Mouse (Mus musculus) Muller cell, postnatal 12 days (primary cell): ENCODE results near the gene Timm44.
A peak's percentile ranks its signal among the peaks of the same experiment; 100 is the strongest.
"Not testable (repeated sequence)": the region's sequence is repeated elsewhere in the genome, so short reads cannot be mapped to it uniquely, and the experiment has no call there.

ENCODE experiments used
- DNase-seq: peaks from one replicate; pipeline ENCODE4 v3.0.0-alpha.2; 2015; ENCODE audit errors: inconsistent ontology term

Gene Timm44

DNA sequence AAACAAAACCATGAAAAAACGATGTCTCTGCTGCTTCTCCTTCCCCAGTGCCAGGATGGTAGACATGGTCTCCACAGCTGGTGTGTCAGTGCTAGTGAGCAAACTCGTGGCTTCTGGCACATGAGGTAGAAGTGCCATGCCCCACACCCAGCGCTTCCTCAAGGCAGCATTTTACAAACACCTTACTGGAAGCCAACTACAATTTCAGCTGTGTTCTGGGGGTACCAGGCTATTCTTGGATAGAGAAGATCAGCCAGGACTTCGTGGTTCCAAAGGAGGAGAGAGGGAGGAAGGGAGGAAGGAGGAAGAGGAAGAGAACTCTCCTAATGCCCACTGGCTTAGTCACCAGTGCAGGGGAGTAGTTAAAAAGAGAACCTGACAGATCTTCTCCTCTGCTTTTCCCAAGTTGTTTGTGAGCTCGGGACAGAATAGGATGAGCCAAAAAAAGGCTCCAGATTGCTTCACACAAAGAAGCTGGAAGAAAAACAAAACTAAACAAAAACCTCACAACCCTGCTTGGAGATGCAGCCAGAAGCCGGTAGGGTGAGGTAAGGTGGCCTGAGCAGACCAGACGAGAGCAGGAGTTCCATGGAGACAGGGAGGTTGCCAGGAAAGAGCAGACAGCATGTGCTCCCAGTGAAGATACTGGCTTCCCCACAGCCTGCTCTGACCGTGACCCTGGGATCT, 12.5 kb downstream of the Timm44 start:
- no peak for DNase-seq

- DNase-seq: no peak
Measured at GRCm38 (mm10) chr8:4259805-4260170, 15.9 kb downstream of the Timm44 start.

DNA sequence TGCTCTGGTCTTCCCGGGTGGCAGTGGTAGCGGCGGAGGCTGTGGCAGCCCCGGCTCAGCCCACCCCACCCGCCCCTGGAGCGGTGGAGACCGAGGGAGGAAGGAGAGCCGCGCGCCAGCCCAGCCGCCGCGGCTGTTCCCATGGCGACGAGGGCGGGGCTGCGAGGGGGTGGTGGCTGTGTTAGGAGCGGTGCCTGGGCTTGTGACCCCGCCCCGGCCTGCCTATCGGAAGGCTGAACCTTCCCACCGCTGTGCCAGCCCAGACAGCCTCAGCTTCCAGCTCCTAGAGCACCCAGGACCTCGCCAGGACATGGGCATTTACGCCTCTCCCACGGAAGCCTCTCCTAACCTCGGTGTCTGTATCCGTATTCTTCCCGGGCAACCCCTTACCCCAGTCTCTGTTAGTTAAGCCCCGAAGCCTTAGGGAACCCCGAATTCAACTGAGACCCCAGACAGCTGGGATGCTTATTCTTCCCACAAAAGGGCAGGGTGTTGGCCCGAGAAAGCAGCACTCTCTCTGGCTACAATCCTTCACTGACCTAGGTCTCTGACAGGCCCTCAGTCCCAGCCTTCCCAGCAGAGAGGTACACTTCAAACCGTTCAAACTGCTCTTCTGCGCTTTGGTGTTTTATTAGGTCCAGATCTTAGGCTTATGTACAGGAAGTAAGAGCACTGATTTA, 16.4 kb downstream of the Timm44 start, which contains the start of gene Ctxn1:
Ctxn1 (minus strand) TSS at position 150 of the 680 bp plus-strand sequence.
- DNase-seq: peak; percentile 98

DNA sequence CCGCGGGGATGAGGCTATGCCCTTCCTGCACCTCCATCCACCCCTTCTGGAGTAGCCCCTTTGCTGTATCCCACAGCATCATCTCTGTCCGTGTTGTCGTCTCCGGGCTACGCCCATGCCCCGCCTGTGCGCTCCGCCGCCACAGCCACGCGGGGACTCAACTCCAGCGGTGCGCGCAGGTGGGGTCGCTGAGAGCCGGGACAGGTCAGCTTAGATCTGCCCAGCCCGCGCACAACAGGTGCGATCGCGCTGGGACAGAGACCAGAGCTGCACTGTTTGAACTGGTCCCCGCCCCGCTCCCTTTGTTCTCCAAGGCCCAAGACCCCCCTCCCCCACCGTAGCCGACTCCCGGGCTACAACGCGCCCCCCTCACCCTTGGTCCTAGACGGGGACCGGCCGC, 17.0 kb downstream of the Timm44 start:
- DNase-seq: no peak

- DNase-seq: peak; percentile 76
Measured at GRCm38 (mm10) chr8:4258233-4258632, 17.5 kb downstream of the Timm44 start.

DNA sequence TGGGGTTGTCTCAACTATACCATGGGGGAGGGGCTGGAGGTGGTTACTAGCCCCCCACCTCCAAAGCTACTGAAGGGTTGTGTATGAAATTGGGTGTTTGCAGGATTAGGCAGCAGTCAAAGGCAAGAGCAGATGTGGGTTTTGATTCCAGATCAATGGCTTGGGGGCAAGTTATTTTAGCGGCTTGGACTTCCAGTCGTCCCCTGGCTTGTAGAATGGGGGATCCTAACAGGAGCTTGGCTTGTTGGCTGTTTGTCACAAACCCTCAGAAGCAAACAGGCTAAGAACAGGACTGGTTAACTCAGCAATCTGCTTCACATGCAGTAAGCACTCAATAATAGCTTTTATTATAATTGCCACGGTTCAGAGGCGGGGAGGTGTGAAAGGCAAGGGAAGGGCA, 18.4 kb downstream of the Timm44 start:
- no peak for DNase-seq

- DNase-seq: no peak
Measured at GRCm38 (mm10) chr8:4256911-4257310, 18.8 kb downstream of the Timm44 start.

GRCm38 (mm10) chr8:4255471-4255870, 20.2 kb downstream of the Timm44 start:
- not testable (repeated sequence) for DNase-seq

GRCm38 (mm10) chr8:4254001-4254400, 21.7 kb downstream of the Timm44 start:
- DNase-seq: peak; percentile 79

DNA sequence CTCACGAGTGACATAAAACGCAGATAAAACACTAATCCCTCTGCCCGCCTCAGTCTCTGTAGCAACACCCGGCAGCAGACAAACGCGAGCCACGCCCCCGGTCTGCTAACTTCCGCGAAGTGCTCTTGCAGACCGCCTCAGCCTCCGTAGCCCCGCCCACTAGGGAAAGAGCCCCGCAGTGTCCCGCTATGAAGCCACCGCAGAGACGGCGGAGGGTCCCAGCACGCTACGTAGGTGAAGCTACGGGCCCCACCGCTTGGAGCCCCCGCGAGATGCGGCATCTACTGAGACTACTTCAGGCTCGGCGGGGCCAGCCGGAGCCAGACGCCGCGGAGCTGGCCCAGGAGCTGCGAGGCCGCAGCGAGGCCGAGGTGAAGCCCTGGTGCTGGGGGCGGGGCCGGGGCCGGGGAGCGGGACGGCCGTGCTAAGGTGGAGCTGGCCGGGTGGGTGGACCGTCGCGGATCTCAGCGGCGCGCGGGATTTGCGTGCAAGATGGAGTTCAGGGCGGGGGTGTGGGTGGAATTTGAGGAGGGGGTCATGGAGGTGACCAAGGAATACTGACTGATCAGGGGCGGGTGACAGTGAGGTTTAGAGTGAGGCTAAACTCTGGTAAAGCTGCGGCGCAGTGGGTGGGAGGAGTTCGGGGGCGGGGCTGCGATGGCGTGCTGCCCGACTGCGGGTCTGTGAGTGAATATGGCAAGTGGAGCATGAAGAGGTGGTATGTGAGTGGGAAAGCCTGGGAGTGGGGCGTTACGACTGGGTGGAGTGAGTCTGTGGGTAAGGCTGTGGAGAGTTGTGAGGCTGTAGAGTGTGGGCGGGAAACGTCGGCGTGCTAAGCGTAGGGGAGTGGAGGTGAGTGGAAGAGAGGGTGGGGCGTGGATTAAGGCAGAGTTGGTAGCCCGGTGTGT, 22.5 kb downstream of the Timm44 start, which contains the start of gene Snapc2:
Snapc2 (plus strand) TSS at position 147 of the 908 bp plus-strand sequence.
- peak; percentile 97 for DNase-seq

- peak; percentile 60 for DNase-seq
Measured at GRCm38 (mm10) chr8:4252116-4252760, 23.5 kb downstream of the Timm44 start.

GRCm38 (mm10) chr8:4250306-4250970, 25.3 kb downstream of the Timm44 start:
- peak; percentile 90 for DNase-seq

DNA sequence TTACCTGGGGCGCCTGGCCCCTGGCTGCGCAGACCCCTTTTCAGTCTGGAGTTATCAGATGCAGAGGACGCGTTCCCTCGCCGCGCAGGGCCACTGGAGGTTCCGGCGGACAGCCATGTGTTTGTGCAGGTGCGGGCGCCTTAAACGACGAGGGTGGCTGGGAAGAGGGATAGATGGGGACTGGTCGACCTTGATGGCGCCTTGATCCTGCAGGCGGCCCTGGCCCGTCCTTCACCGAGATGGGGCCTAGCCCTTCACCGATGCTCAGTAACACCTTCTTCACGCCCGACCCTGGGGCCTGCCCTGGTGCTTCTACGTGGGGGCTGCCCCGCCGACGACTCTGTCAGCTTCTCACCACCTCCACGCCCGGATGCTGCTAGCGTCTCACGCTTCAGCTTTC, 26.5 kb downstream of the Timm44 start:
- no peak for DNase-seq

GRCm38 (mm10) chr8:4247951-4248540, 27.7 kb downstream of the Timm44 start, which contains the start of gene Tgfbr3l:
Gene Tgfbr3l (plus strand): TSS chr8:4248214.
- DNase-seq: no peak

GRCm38 (mm10) chr8:4247241-4247640, 28.5 kb downstream of the Timm44 start:
- DNase-seq: no peak

- DNase-seq: no peak
Measured at GRCm38 (mm10) chr8:4245737-4246136, 30.0 kb downstream of the Timm44 start.

GRCm38 (mm10) chr8:4245061-4245460, 30.7 kb downstream of the Timm44 start:
- no peak for DNase-seq

DNA sequence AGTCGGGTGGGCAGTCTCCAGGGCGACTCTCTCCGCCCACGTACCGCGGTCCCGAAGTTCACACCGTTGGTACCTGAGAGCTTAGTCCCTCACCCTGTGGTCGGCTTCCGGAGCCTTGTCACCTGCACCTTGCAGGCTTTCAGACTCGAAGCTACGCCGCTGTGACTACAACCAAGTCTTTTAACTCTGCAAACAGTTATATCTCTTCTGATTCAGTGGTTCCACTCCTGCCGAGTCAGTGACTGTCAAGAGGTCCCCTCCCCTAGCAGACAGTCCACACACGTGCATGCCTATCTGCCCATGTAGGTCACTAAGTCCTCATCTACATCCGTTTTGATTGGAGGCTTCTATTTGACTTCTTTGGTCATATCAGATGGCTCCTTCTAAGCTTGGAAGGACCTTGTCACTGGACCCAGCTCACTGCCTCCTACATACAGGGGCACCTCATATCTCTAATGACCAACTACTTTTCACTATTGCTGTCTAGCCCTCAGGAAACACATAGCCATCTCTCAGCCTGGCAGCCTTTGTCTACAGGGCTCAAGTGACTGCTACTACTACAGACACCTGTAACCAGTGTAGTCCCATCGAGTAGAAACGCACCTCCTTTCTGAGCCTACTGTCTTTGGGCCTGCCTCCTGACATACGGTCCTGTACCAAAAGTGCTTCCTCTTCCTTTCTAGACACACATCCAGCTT, 36.4 kb downstream of the Timm44 start:
- DNase-seq: no peak

DNA sequence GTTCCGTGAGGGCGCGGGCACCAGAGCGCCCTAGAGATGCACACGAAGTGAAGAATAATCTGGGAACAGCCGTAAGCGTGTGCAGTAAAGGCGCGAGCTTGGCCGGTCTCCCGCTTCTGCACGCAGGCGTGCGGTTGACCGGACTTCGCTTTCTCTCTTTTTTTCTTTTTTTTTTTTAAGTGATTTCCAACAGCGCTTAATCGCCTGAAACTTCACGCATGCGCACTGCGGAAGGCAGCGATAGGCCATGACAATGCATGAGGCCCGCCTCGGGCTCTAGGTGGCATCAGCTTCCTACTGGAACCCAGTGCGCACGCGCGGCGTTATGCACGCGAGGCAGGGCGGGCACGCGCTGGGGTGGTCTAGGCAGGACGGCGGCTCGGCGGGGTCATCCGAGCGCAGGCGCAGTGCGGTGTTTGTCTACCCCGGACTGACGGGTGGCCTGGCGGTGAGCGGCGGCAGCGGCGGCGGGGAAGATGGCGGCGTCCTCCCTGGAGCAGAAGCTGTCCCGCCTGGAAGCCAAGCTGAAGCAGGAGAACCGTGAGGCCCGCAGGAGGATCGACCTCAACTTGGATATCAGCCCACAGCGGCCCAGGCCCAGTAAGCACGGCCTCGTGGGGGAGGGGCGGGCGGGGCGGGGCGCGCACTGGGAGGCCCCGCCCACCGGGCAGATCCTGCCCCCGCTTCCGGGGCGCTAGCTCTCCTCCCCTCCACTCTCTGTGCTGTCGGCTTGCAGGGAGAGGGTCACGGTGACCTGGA, 37.1 kb downstream of the Timm44 start, which contains the start of the genes Map2k7 and Gm49320:
Map2k7 (plus strand) TSS at position 307 of the 759 bp plus-strand sequence.
Gm49320 (plus strand) TSS at position 432 of the 759 bp plus-strand sequence.
- DNase-seq: peak; percentile 99
